Mouse (Mus musculus): ENCODE measurements around the gene Tgif2. TPM values are rescaled to one million over a fixed set of nuclear protein-coding genes. Genes with fewer than 3 reads are reported as not detected.
"Not testable (repeated sequence)": the region's sequence is repeated elsewhere in the genome, so short reads cannot be mapped to it uniquely, and the experiment has no call there.

Tgif2 gene
- polyA plus RNA-seq, 2 experiments, result 4.9 to 5.1 TPM

DNA sequence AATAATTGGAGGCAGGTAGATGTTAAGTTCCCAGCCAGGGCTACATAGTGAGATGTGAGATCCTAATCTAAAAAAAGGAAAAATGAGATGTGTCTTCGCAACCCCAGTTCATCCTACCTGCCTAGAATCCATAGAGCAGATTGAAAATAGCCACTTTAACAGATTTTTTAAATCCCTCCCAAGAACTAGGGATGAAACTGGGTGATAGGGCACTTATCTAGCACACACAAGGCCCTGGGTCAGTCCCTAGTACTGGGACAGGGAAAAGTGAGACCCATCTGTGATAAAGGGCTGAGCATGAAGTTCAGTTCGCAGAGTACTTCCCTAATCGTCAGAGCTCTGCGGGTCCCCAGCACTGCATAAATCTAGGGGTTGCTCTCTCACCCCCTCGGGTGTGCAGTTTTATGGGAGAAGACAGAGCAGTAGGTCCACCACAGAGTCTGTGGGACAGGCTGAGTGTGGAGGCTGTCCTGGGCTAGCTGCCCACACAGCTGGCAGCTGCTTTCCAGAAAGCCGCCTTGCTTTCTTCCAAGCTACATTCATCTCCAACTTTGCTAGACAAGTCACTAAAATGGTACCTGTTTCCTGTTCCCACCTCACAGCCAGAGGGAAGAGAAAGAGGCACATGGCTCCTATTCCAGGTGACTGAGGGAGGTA is 8.8 kb downstream of the Tgif2 start:
- WGBS (ENCODE audit: insufficient replicate concordance), result 58% methylated on average over 6 of the region's 6 CpGs
- Histone ChIP-seq H3K27me3 (ENCODE audit: control insufficient read depth, insufficient read depth, low read length) (no peaks in the 10 kb centered on the region), H3K36me3 (replicated peaks; ENCODE audit: control insufficient read depth, insufficient read depth, low read depth) (peaks cover 2% of the 10 kb centered on the region), H3K27ac (no peak overlapping the region), H3K4me3 (ENCODE audit: insufficient read depth in 1 of 2, low read depth in 2 of 2, low read length in 2 of 2) (no peak overlapping the region), H3K9me3 (ENCODE audit: control insufficient read depth, low read length) (no peaks in the 10 kb centered on the region), H3K4me1 (replicated peaks; ENCODE audit: control insufficient read depth in 2 of 2, insufficient read depth in 2 of 2, low read length in 1 of 2) (peaks cover 0 to 2% of the 10 kb centered on the region in 2 experiments; a peak in 1 of 4 replicates), H3K9ac (replicated peaks) (no peak overlapping the region), H3K4me2 (ENCODE audit: low read depth) (no peak overlapping the region)
- ATAC-seq (ENCODE audit: insufficient read depth) (no peak), DNase-seq (ENCODE audit: low read depth in 3 of 3, low spot score in 3 of 3) (no peak)
- TF ChIP-seq CTCF (IDR thresholded peaks at IDR 0.05; ENCODE audit: low read depth), result no peak
- no peak for TF ChIP-seq EP300 (IDR thresholded peaks at IDR 0.05; ENCODE audit: low read depth)

DNA sequence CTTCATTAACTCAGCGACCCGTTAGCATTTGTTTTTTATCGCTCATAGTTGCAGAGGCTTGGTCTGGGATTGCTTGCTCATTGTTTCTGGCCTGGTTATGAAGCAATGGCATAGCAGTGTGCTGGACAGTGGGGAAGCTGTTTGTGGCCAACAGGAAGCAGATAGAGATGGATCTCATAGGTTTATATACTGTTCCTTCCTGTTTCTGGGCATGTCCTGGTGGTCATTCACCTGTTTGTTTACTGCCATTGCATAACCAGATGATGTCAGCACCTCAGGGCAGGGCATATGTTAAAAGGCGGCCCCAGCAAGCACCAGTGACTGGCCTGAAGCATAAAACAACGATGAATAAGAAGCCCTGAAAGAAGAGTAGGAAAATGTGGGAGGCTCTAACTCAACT is 10.7 kb downstream of the Tgif2 start:
- no peaks in the 10 kb centered on the region for H3K27me3 ChIP-seq (ENCODE audit: control insufficient read depth, insufficient read depth, low read length)
- no peak overlapping the region for H3K4me2 ChIP-seq (ENCODE audit: low read depth)
- H3K9ac ChIP-seq (replicated peaks), result no peak overlapping the region
- DNase-seq (ENCODE audit: low read depth in 3 of 3, low spot score in 3 of 3) (no peak), ATAC-seq (ENCODE audit: insufficient read depth) (0 out of 2 replicates have a peak, but pooled peaks have one; percentile 33)
- TF ChIP-seq CTCF (IDR thresholded peaks at IDR 0.05; ENCODE audit: low read depth) (no peak), EP300 (IDR thresholded peaks at IDR 0.05; ENCODE audit: low read depth) (no peak)
- H3K36me3 ChIP-seq (replicated peaks; ENCODE audit: control insufficient read depth, insufficient read depth, low read depth), result peaks cover 2% of the 10 kb centered on the region
- no peaks in the 10 kb centered on the region for H3K9me3 ChIP-seq (ENCODE audit: control insufficient read depth, low read length)
- H3K4me3 ChIP-seq (ENCODE audit: insufficient read depth in 1 of 2, low read depth in 2 of 2, low read length in 2 of 2), result no peak overlapping the region
- WGBS (ENCODE audit: insufficient replicate concordance), result 78% methylated on average over 5 of the region's 5 CpGs
- H3K27ac ChIP-seq, result no peak overlapping the region
- H3K4me1 ChIP-seq (replicated peaks; ENCODE audit: control insufficient read depth in 2 of 2, insufficient read depth in 2 of 2, low read length in 1 of 2), result peaks cover 0 to 2% of the 10 kb centered on the region in 2 experiments; a peak in 1 of 4 replicates

DNA sequence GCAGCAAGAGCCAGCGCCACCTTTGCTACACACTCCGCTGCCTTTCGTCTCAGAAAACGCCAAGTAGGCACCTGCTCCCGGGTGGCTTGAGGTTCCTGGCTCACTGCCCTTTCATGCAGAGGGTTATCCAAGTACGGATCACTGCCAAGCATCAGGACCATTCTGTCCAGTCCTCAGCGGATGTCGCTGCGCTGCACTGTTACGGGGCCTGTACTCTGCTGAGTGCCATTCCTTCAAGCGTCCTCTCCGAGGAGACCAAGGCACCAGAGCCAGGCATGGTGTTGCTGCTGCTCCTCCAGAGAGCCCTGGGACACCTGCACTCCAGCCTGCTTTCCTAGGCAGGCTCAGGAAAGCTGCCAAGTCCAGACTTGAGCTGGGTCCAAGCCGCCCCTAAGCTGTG is 13.8 kb downstream of the Tgif2 start:
- DNase-seq (ENCODE audit: low read depth in 3 of 3, low spot score in 3 of 3); H3K4me1 ChIP-seq (replicated peaks; ENCODE audit: control insufficient read depth in 2 of 2, insufficient read depth in 2 of 2, low read length in 1 of 2); H3K27ac ChIP-seq; H3K4me2 ChIP-seq (ENCODE audit: low read depth); H3K27me3 ChIP-seq (ENCODE audit: control insufficient read depth, insufficient read depth, low read length); H3K9me3 ChIP-seq (ENCODE audit: control insufficient read depth, low read length); H3K36me3 ChIP-seq (replicated peaks; ENCODE audit: control insufficient read depth, insufficient read depth, low read depth); H3K9ac ChIP-seq (replicated peaks); H3K4me3 ChIP-seq (ENCODE audit: insufficient read depth in 1 of 2, low read depth in 2 of 2, low read length in 2 of 2); ATAC-seq (ENCODE audit: insufficient read depth): not testable (repeated sequence)
- 86% methylated on average over 8 of the region's 13 CpGs for WGBS (ENCODE audit: insufficient replicate concordance)

DNA sequence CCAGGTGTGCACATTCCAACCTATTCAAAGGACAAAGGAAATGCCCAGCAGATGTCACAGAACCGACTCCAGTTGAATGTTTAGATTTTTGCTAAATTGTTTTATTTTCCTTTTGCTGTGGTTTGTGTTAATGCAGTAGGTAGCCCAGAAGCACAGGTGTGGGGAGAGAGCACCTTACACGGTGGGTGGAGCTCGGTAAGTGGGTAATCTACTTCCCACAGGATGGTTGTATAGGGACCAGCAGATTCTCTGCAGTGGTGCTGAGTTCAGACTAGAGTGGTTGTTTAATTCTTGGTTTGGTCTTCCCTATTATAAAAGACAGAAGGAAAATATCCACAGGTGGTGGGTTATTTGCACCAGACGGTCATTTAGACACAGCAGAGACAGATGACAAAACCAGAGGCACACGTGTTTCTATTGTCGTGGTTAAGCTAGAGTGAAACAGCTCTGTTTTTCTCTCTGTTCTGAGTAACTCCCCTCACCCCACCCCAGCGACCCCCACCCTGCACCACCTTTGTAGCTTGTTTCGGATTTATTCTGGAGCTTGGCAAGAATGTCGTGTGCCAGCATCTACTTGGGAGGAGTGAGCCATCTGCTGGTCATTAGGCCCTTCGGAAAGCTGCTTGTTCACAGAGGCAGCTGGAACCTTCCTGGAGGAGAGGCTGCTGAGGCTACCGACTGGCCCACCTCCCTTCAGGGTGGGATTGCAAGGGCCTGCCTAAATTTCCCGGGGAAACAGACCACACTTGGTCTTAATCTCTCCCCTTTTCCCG is 14.4 kb downstream of the Tgif2 start:
- not testable (repeated sequence) for H3K9me3 ChIP-seq (ENCODE audit: control insufficient read depth, low read length); H3K36me3 ChIP-seq (replicated peaks; ENCODE audit: control insufficient read depth, insufficient read depth, low read depth); H3K9ac ChIP-seq (replicated peaks); DNase-seq (ENCODE audit: low read depth in 3 of 3, low spot score in 3 of 3); H3K27ac ChIP-seq; H3K4me2 ChIP-seq (ENCODE audit: low read depth); H3K27me3 ChIP-seq (ENCODE audit: control insufficient read depth, insufficient read depth, low read length); H3K4me1 ChIP-seq (replicated peaks; ENCODE audit: control insufficient read depth in 2 of 2, insufficient read depth in 2 of 2, low read length in 1 of 2); ATAC-seq (ENCODE audit: insufficient read depth); H3K4me3 ChIP-seq (ENCODE audit: insufficient read depth in 1 of 2, low read depth in 2 of 2, low read length in 2 of 2)
- WGBS (ENCODE audit: insufficient replicate concordance), result 63% methylated on average over 13 of the region's 13 CpGs
- peak; percentile 49 for TF ChIP-seq CTCF (IDR thresholded peaks at IDR 0.05; ENCODE audit: low read depth)

DNA sequence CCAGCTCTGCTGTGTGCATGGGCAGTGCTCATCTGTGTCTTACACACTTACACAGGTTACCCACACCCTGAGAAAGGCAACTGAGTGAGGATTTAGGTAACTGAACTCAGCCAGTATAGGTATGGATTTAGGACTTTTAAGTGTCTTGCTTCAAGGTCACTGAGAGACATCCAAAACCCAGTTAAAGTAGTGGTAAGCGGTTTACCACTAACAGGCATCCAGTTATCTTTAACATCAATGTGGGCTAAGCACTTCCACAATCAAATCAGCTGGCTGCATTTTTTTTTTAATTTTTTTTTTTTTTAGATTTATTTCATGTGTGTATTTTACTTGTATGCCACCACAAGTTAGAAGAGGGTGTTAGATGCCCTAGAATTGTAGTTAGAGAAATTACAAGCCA is 16.5 kb downstream of the Tgif2 start:
- Histone ChIP-seq H3K27ac (no peak overlapping the region), H3K36me3 (replicated peaks; ENCODE audit: control insufficient read depth, insufficient read depth, low read depth) (peaks cover 5% of the 10 kb centered on the region; the same call in 1 of the 2 replicates)

More for the DNA sequence above, 16.5 kb downstream of the Tgif2 start:
- no peak overlapping the region for H3K4me2 ChIP-seq (ENCODE audit: low read depth)
- TF ChIP-seq EP300 (IDR thresholded peaks at IDR 0.05; ENCODE audit: low read depth) (no peak), CTCF (IDR thresholded peaks at IDR 0.05; ENCODE audit: low read depth) (no peak)
- no peaks in the 10 kb centered on the region for H3K4me1 ChIP-seq (replicated peaks; ENCODE audit: control insufficient read depth in 2 of 2, insufficient read depth in 2 of 2, low read length in 1 of 2)
- no peak for DNase-seq (ENCODE audit: low read depth in 3 of 3, low spot score in 3 of 3)
- H3K27me3 ChIP-seq (ENCODE audit: control insufficient read depth, insufficient read depth, low read length), result no peaks in the 10 kb centered on the region
- H3K9ac ChIP-seq (replicated peaks), result no peak overlapping the region
- WGBS (ENCODE audit: insufficient replicate concordance), result 76% methylated on average over 1 of the region's 1 CpGs
- H3K9me3 ChIP-seq (ENCODE audit: control insufficient read depth, low read length), result no peaks in the 10 kb centered on the region
- ATAC-seq (ENCODE audit: insufficient read depth), result no peak
- H3K4me3 ChIP-seq (ENCODE audit: insufficient read depth in 1 of 2, low read depth in 2 of 2, low read length in 2 of 2), result no peak overlapping the region

All from liver, embryonic 14.5 days (tissue).